Mouse (Mus musculus) lung, embryonic 16.5 days (tissue): ENCODE measurements around the gene Gm10570. TPM values are rescaled to one million over a fixed set of nuclear protein-coding genes. Genes with fewer than 3 reads are reported as not detected.
A peak's percentile ranks its signal among the peaks of the same experiment; 100 is the strongest.

Experiments used
- ATAC-seq: fragments of 200-750 bp; cut with Nextera tagmentation; 2 replicates; pipeline ENCODE4 v1.8.0; 2017; ENCODE audit warnings: low read depth, mild to moderate bottlenecking, moderate library complexity
- H3K27ac ChIP-seq: fragments of 300-500 bp; sonication (generic); 2 replicates; pipeline ENCODE4 v1.5.1; 2014; ENCODE audit warnings: mild to moderate bottlenecking, control low read depth, low read length
- H3K27me3 ChIP-seq: fragments of 300-500 bp; sonication (generic); 2 replicates; pipeline ENCODE4 v1.6.1; 2014; ENCODE audit warnings: low read depth, low read length, mixed read lengths; ENCODE audit not compliant: control insufficient read depth, insufficient read depth
- H3K36me3 ChIP-seq: fragments of 300-500 bp; sonication (generic); 2 replicates; pipeline ENCODE4 v1.6.1; 2014; ENCODE audit warnings: low read length; ENCODE audit not compliant: control insufficient read depth, insufficient read depth
- H3K4me1 ChIP-seq: fragments of 300-500 bp; sonication (generic); replicated peaks from 2 replicates; pipeline ENCODE4 v1.6.1; 2014; ENCODE audit warnings: low read length, mixed read lengths; ENCODE audit not compliant: control insufficient read depth, insufficient read depth
- H3K4me2 ChIP-seq: fragments of 300-500 bp; sonication (generic); 2 replicates; pipeline ENCODE4 v1.6.1; 2014; ENCODE audit warnings: low read depth, low read length, control low read depth
- H3K4me3 ChIP-seq: fragments of 300-500 bp; sonication (generic); 2 replicates; pipeline ENCODE4 v1.5.1; 2014; ENCODE audit warnings: mild to moderate bottlenecking, low read length, control low read depth
- H3K9ac ChIP-seq: fragments of 300-500 bp; sonication (generic); 2 replicates; pipeline ENCODE4 v1.6.1; 2014; ENCODE audit warnings: low read length, control low read depth
- H3K9me3 ChIP-seq: fragments of 300-500 bp; sonication (generic); 2 replicates; pipeline ENCODE4 v1.6.1; 2016; ENCODE audit warnings: low read length; ENCODE audit not compliant: control insufficient read depth
- WGBS: fragments of 180-500 bp; shearing (Covaris S2); extraction: QIAGEN DNeasy Blood & Tissue Kit; methylation state at CpG from one replicate; pipeline ENCODE4 v1.1.7; 2014; 5-methylcytosine and 5-hydroxymethylcytosine counted together
- polyA plus RNA-seq: library from polyadenylated mRNA; unstranded; fragments of >200 nt; fragmentation: Nextera tagmentation; extraction: Ambion mirVana; gene quantifications from 2 replicates; pipeline ENCODE4 v1.2.1, GENCODE M21; 2015

Gene Gm10570
- polyA plus RNA-seq, 1 experiment from 2014 or later, result not detected

- Histone ChIP-seq H3K27me3 (no peaks in the 10 kb centered on the region), H3K9ac (no peak overlapping the region), H3K4me3 (no peak overlapping the region), H3K27ac (no peak overlapping the region), H3K4me1 (0 out of 2 replicates have a peak, but pooled peaks cover 2% of the 10 kb centered on the region), H3K9me3 (no peaks in the 10 kb centered on the region), H3K36me3 (no peaks in the 10 kb centered on the region), H3K4me2 (peak overlapping the region; percentile 4; the same call in 1 of the 2 replicates)
- 71% methylated on average over 7 of the region's 7 CpGs for WGBS
- peak; percentile 69 for ATAC-seq
Observed at GRCm38 (mm10) chr4:130267069-130267468, 41.4 kb downstream of the Gm10570 start.

GRCm38 (mm10) chr4:130266601-130267000 is 41.9 kb downstream of the Gm10570 start:
- Histone ChIP-seq H3K36me3 (no peaks in the 10 kb centered on the region), H3K4me1 (0 out of 2 replicates have a peak, but pooled peaks cover 2% of the 10 kb centered on the region), H3K27ac (no peak overlapping the region), H3K9me3 (no peaks in the 10 kb centered on the region), H3K27me3 (no peaks in the 10 kb centered on the region), H3K4me3 (no peak overlapping the region), H3K9ac (no peak overlapping the region), H3K4me2 (peak overlapping the region; percentile 4; the same call in 1 of the 2 replicates)
- peak; percentile 10; the same call in 1 of the 2 replicates for ATAC-seq
- WGBS, result 58% methylated on average over 9 of the region's 9 CpGs

- Histone ChIP-seq H3K36me3 (no peaks in the 10 kb centered on the region), H3K27me3 (no peaks in the 10 kb centered on the region), H3K9ac (no peak overlapping the region), H3K4me1 (0 out of 2 replicates have a peak, but pooled peaks cover 2% of the 10 kb centered on the region), H3K4me3 (no peak overlapping the region), H3K27ac (no peak overlapping the region), H3K9me3 (no peaks in the 10 kb centered on the region), H3K4me2 (no peak overlapping the region)
- WGBS, result 24% methylated on average over 24 of the region's 24 CpGs
- 0 out of 2 replicates have a peak, but pooled peaks have one; percentile 18 for ATAC-seq
Observed at GRCm38 (mm10) chr4:130264698-130265349, 43.6 kb downstream of the Gm10570 start.

GRCm38 (mm10) chr4:130264131-130264530 is 44.3 kb downstream of the Gm10570 start:
- H3K27me3 ChIP-seq, result no peaks in the 10 kb centered on the region
- H3K9ac ChIP-seq, result no peak overlapping the region
- no peaks in the 10 kb centered on the region for H3K36me3 ChIP-seq
- no peak for ATAC-seq
- no peak overlapping the region for H3K4me2 ChIP-seq
- 0 out of 2 replicates have a peak, but pooled peaks cover 2% of the 10 kb centered on the region for H3K4me1 ChIP-seq
- no peak overlapping the region for H3K4me3 ChIP-seq
- no peak overlapping the region for H3K27ac ChIP-seq
- WGBS, result 40% methylated on average over 11 of the region's 11 CpGs
- no peaks in the 10 kb centered on the region for H3K9me3 ChIP-seq

GRCm38 (mm10) chr4:130260406-130260805 is 48.1 kb downstream of the Gm10570 start:
- Histone ChIP-seq H3K27ac (no peak overlapping the region), H3K9me3 (no peaks in the 10 kb centered on the region), H3K4me1 (no peaks in the 10 kb centered on the region), H3K9ac (no peak overlapping the region), H3K36me3 (no peaks in the 10 kb centered on the region), H3K4me2 (no peak overlapping the region), H3K4me3 (no peak overlapping the region), H3K27me3 (no peaks in the 10 kb centered on the region)
- WGBS, result 32% methylated on average over 5 of the region's 5 CpGs
- no peak for ATAC-seq

Other genes with a start within 250 kb of the Gm10570 start
- 77.9 and 81.2 TPM in 2 replicates for gene Pef1, start 206.1 kb downstream of the Gm10570 start, polyA plus RNA-seq
- gene Hcrtr1, start 169.3 kb downstream of the Gm10570 start, polyA plus RNA-seq, result 0.34 and 0.40 TPM in 2 replicates
- gene Tinagl1, start 133.6 kb downstream of the Gm10570 start, polyA plus RNA-seq, result 73.3 and 81.6 TPM in 2 replicates
- gene Gm853, start 86.3 kb downstream of the Gm10570 start, polyA plus RNA-seq, result not detected in 2 replicates
- 19.9 and 20.4 TPM in 2 replicates for gene Serinc2, start 29.5 kb downstream of the Gm10570 start, polyA plus RNA-seq
- 41.0 and 54.4 TPM in 2 replicates for gene Fabp3, start 79 bp downstream of the Gm10570 start, polyA plus RNA-seq
- gene Zcchc17, start 51.3 kb upstream of the Gm10570 start, polyA plus RNA-seq, result 62.5 and 72.0 TPM in 2 replicates
- gene Snrnp40, start 51.5 kb upstream of the Gm10570 start, polyA plus RNA-seq, result 135 and 138 TPM in 2 replicates